8 mouse cellular contexts compared by ENCODE assay signal in genomic region chr11:51265326-51265725, GRCm38 (mm10). TPM values are rescaled to one million over a fixed set of nuclear protein-coding genes. Genes with fewer than 3 reads are reported as not detected.
A peak's percentile ranks its signal among the peaks of the same experiment; 100 is the strongest.
DNase-seq lines count a peak whose midpoint lies in the region; ATAC-seq and TF ChIP-seq lines count a peak whose summit lies in the region.

No protein-coding gene starts in this region.

- TF ChIP-seq CTCF in G1E (IDR thresholded peaks at IDR 0.05; ENCODE audit: low read depth, low read length) = peak; percentile 38; the same call in 1 of the 2 replicates
- peak; percentile 70; the same call in 1 of the 2 replicates for TF ChIP-seq CTCF in small intestine, adult 2 months (IDR thresholded peaks at IDR 0.05; ENCODE audit: extremely low read depth, insufficient read length, insufficient replicate concordance, low read depth, low read length)

- peaks cover 34% of the 10 kb centered on the region for H3K36me3 ChIP-seq in G1E (replicated peaks)
- H3K36me3 ChIP-seq in hindbrain, embryonic 15.5 days = peaks cover 6% of the 10 kb centered on the region; the same call in 1 of the 2 replicates
- peaks cover 18% of the 10 kb centered on the region for H3K36me3 ChIP-seq in liver, embryonic 16.5 days (ENCODE audit: control insufficient read depth, insufficient read depth)
- H3K36me3 ChIP-seq in small intestine, adult 2 months (ENCODE audit: control insufficient read depth, insufficient read depth, low read length) = peaks cover 10% of the 10 kb centered on the region

- 53% methylated on average over 3 of the region's 3 CpGs for WGBS in hindbrain, embryonic 15.5 days
- WGBS in liver, embryonic 16.5 days (ENCODE audit: insufficient replicate concordance) = 45% methylated on average over 3 of the region's 3 CpGs
- 28% methylated on average over 3 of the region's 3 CpGs for WGBS in small intestine, adult 2 months

- no peak overlapping the region for H3K27ac ChIP-seq in hindbrain, embryonic 15.5 days (replicated peaks)
- H3K27ac ChIP-seq in liver, embryonic 16.5 days (ENCODE audit: low read length) = peak overlapping the region; percentile 1; the same call in 1 of the 2 replicates
- H3K27ac ChIP-seq in small intestine, adult 2 months (ENCODE audit: insufficient read depth, low read depth, low read length) = no peak overlapping the region

- H3K27me3 ChIP-seq in G1E (ENCODE audit: insufficient read depth, low read length) = 0 out of 2 replicates have a peak, but pooled peaks cover under 1% of the 10 kb centered on the region
- H3K27me3 ChIP-seq in hindbrain, embryonic 15.5 days = no peaks in the 10 kb centered on the region
- no peaks in the 10 kb centered on the region for H3K27me3 ChIP-seq in liver, embryonic 16.5 days (ENCODE audit: control insufficient read depth, insufficient read depth, low read depth, low read length)
- no peaks in the 10 kb centered on the region for H3K27me3 ChIP-seq in small intestine, adult 2 months (ENCODE audit: control insufficient read depth, insufficient read depth, low read length)

- H3K4me3 ChIP-seq in G1E (ENCODE audit: low read depth, low read length) = peak overlapping the region; percentile 25; the same call in 1 of the 2 replicates
- no peak overlapping the region for H3K4me3 ChIP-seq in hindbrain, embryonic 15.5 days
- peak overlapping the region; percentile 76 for H3K4me3 ChIP-seq in liver, embryonic 16.5 days (ENCODE audit: low read depth, low read length)
- H3K4me3 ChIP-seq in small intestine, adult 2 months (ENCODE audit: low read depth, low read length) = no peak overlapping the region

- peak; percentile 47 for DNase-seq in CD4-positive, CD25-positive, alpha-beta regulatory T cell, adult 2 months (ENCODE audit: low read depth, low spot score)
- DNase-seq in G1E (ENCODE audit: low spot score) = no peak
- no peak for DNase-seq in ovary, postnatal 36 days (ENCODE audit: low spot score)

- no peaks in the 10 kb centered on the region for H3K9me3 ChIP-seq in G1E (replicated peaks)
- H3K9me3 ChIP-seq in hindbrain, embryonic 15.5 days = no peaks in the 10 kb centered on the region
- H3K9me3 ChIP-seq in liver, embryonic 16.5 days (replicated peaks; ENCODE audit: control insufficient read depth, low read length) = no peaks in the 10 kb centered on the region

- no peak for ATAC-seq in CD4-positive, CD25-positive, alpha-beta regulatory T cell, adult 4 months
- no peak for ATAC-seq in G1E (ENCODE audit: extremely low read depth, insufficient number of reproducible peaks, low FRiP score, poor library complexity, severe bottlenecking)
- 0 out of 2 replicates have a peak, but pooled peaks have one; percentile 42 for ATAC-seq in erythroblast, adult 5-6 weeks (replicated peaks; ENCODE audit: low FRiP score, poor library complexity, severe bottlenecking)
- no peak for ATAC-seq in hindbrain, embryonic 15.5 days (ENCODE audit: low FRiP score, low read depth)
- ATAC-seq in liver, embryonic 16.5 days (ENCODE audit: low read depth) = no peak

- H3K9ac ChIP-seq in hindbrain, embryonic 15.5 days = no peak overlapping the region
- H3K9ac ChIP-seq in liver, embryonic 16.5 days (ENCODE audit: low read depth, low read length) = peak overlapping the region; percentile 99; the same call in 1 of the 2 replicates

- peak overlapping the region; percentile 82 for H3K4me2 ChIP-seq in hindbrain, embryonic 15.5 days
- peak overlapping the region; percentile 93 for H3K4me2 ChIP-seq in liver, embryonic 16.5 days (ENCODE audit: low read depth, low read length)

- H3K4me1 ChIP-seq in G1E (ENCODE audit: insufficient read depth, low read depth, low read length) = peaks cover 32% of the 10 kb centered on the region
- H3K4me1 ChIP-seq in hindbrain, embryonic 15.5 days (replicated peaks) = peaks cover 43% of the 10 kb centered on the region
- H3K4me1 ChIP-seq in liver, embryonic 16.5 days (ENCODE audit: control insufficient read depth, low read depth, low read length) = peaks cover 25% of the 10 kb centered on the region
- 0 out of 2 replicates have a peak, but pooled peaks cover 2% of the 10 kb centered on the region for H3K4me1 ChIP-seq in small intestine, adult 2 months (ENCODE audit: control insufficient read depth, insufficient read depth, insufficient read length, low read length)

- TF ChIP-seq POLR2A in small intestine, adult 2 months (IDR thresholded peaks at IDR 0.05; ENCODE audit: low read depth, low read length) = no peak

RNA-seq across cellular contexts. Expression of gene BC049762, which starts 2.5 kb away (rescaled TPM):
- under 1 TPM in 1 of 2 experiments, not detected in 1; 0.74 TPM for polyA plus RNA-seq in CD4-positive, CD25-positive, alpha-beta regulatory T cell, adult 4 months (2017; shearing (Covaris generic))
- total RNA-seq in G1E (2014; fragmentation: Nextera tagmentation) (not detected in 2 replicates), G1E (2017) (not detected in 2 replicates)
- not detected in 2 replicates for polyA plus RNA-seq in G1E (2012)
- not detected in 2 replicates for total RNA-seq in erythroblast, adult 5-6 weeks (2015; ENCODE audit: low replicate concordance)
- total RNA-seq in erythroblast, adult 5-6 weeks (2017; ENCODE audit: low replicate concordance) = not detected in 2 replicates
- polyA plus RNA-seq in hindbrain, embryonic 15.5 days (2015; fragmentation: Nextera tagmentation; extraction: Ambion mirVana) = 0.41 and 0.62 TPM in 2 replicates
- polyA plus RNA-seq in liver, embryonic 16.5 days (2015; fragmentation: Nextera tagmentation; extraction: Ambion mirVana) = 0.15 and 0.46 TPM in 2 replicates
- polyA plus RNA-seq in small intestine, adult 2 months (2012; rRNA removed) = 0.18 and 0.23 TPM in 2 replicates

RNA-seq across cellular contexts. Expression of gene Clk4, which starts 3.8 kb away (rescaled TPM):
- 100 to 1,000 TPM; 220 to 233 TPM for polyA plus RNA-seq in CD4-positive, CD25-positive, alpha-beta regulatory T cell, adult 4 months (2017; shearing (Covaris generic))
- total RNA-seq in G1E (2014; fragmentation: Nextera tagmentation) (168 and 174 TPM in 2 replicates), G1E (2017) (179 and 210 TPM in 2 replicates)
- polyA plus RNA-seq in G1E (2012) = 2.3 and 4.0 TPM in 2 replicates
- total RNA-seq in erythroblast, adult 5-6 weeks (2015; ENCODE audit: low replicate concordance) = 117 and 126 TPM in 2 replicates
- 186 and 226 TPM in 2 replicates for total RNA-seq in erythroblast, adult 5-6 weeks (2017; ENCODE audit: low replicate concordance)
- polyA plus RNA-seq in hindbrain, embryonic 15.5 days (2015; fragmentation: Nextera tagmentation; extraction: Ambion mirVana) = 117 and 125 TPM in 2 replicates
- polyA plus RNA-seq in liver, embryonic 16.5 days (2015; fragmentation: Nextera tagmentation; extraction: Ambion mirVana) = 54.7 and 58.7 TPM in 2 replicates
- 8.0 and 14.3 TPM in 2 replicates for polyA plus RNA-seq in small intestine, adult 2 months (2012; rRNA removed)

RNA-seq across cellular contexts. Expression of gene Col23a1, which starts 24.4 kb away (rescaled TPM):
- polyA plus RNA-seq in CD4-positive, CD25-positive, alpha-beta regulatory T cell, adult 4 months (2017; shearing (Covaris generic)) = 1 to 10 TPM; 1.5 to 2.8 TPM
- total RNA-seq in G1E (2014; fragmentation: Nextera tagmentation) = not detected in 2 replicates
- 0.55 and 0.76 TPM in 2 replicates for total RNA-seq in G1E (2017)
- 0.01 TPM in 1 of 2 replicates, not detected in the other for polyA plus RNA-seq in G1E (2012)
- total RNA-seq in erythroblast, adult 5-6 weeks (2015; ENCODE audit: low replicate concordance) = not detected in 2 replicates
- total RNA-seq in erythroblast, adult 5-6 weeks (2017; ENCODE audit: low replicate concordance) = 0.09 and 0.14 TPM in 2 replicates
- polyA plus RNA-seq in hindbrain, embryonic 15.5 days (2015; fragmentation: Nextera tagmentation; extraction: Ambion mirVana) = 8.8 and 10.2 TPM in 2 replicates
- 0.06 and 0.15 TPM in 2 replicates for polyA plus RNA-seq in liver, embryonic 16.5 days (2015; fragmentation: Nextera tagmentation; extraction: Ambion mirVana)
- polyA plus RNA-seq in small intestine, adult 2 months (2012; rRNA removed) = 1.6 and 4.4 TPM in 2 replicates

RNA-seq across cellular contexts. Expression of gene Gm12569, which starts 45.1 kb away (rescaled TPM):
- polyA plus RNA-seq in CD4-positive, CD25-positive, alpha-beta regulatory T cell, adult 4 months (2017; shearing (Covaris generic)) = not detected
- total RNA-seq in G1E (2014; fragmentation: Nextera tagmentation) (not detected in 2 replicates), G1E (2017) (not detected in 2 replicates)
- polyA plus RNA-seq in G1E (2012) = not detected in 2 replicates
- total RNA-seq in erythroblast, adult 5-6 weeks (2015; ENCODE audit: low replicate concordance) = not detected in 2 replicates
- total RNA-seq in erythroblast, adult 5-6 weeks (2017; ENCODE audit: low replicate concordance) = not detected in 2 replicates
- not detected in 2 replicates for polyA plus RNA-seq in hindbrain, embryonic 15.5 days (2015; fragmentation: Nextera tagmentation; extraction: Ambion mirVana)
- polyA plus RNA-seq in liver, embryonic 16.5 days (2015; fragmentation: Nextera tagmentation; extraction: Ambion mirVana) = not detected in 2 replicates
- not detected in 2 replicates for polyA plus RNA-seq in small intestine, adult 2 months (2012; rRNA removed)

Comparison
In these comparisons a context has a peak if more than half of its experiments do, and no peak if none do; other contexts are left out.
1. H3K4me3 ChIP-seq: peak in G1E (single experiment) and liver, embryonic 16.5 days (single experiment); none in hindbrain, embryonic 15.5 days (single experiment) and small intestine, adult 2 months (single experiment).